Mouse (Mus musculus): ENCODE results near the gene Rnf220.

Rnf220 gene

GRCm38 (mm10) chr4:117380558-117380935, 116.3 kb downstream of the Rnf220 start:
- no peak for DNase-seq (ENCODE audit: low read depth, low spot score)

- no peak for DNase-seq (ENCODE audit: low read depth, low spot score)
These were observed 116.9 kb downstream of the Rnf220 start for GRCm38 (mm10) chr4:117379803-117380557.

GRCm38 (mm10) chr4:117374078-117374540, 122.7 kb downstream of the Rnf220 start:
- no peak for DNase-seq (ENCODE audit: low read depth, low spot score)

- no peak for DNase-seq (ENCODE audit: low read depth, low spot score)
These were observed 123.4 kb downstream of the Rnf220 start for GRCm38 (mm10) chr4:117373324-117374077.

GRCm38 (mm10) chr4:117371896-117372295, 125.0 kb downstream of the Rnf220 start:
- DNase-seq (ENCODE audit: low read depth, low spot score), result no peak

GRCm38 (mm10) chr4:117370354-117370753, 126.5 kb downstream of the Rnf220 start:
- no peak for DNase-seq (ENCODE audit: low read depth, low spot score)

GRCm38 (mm10) chr4:117369571-117369970, 127.3 kb downstream of the Rnf220 start:
- DNase-seq (ENCODE audit: low read depth, low spot score), result no peak

GRCm38 (mm10) chr4:117367365-117367764, 129.5 kb downstream of the Rnf220 start:
- DNase-seq (ENCODE audit: low read depth, low spot score), result no peak

- DNase-seq (ENCODE audit: low read depth, low spot score), result no peak
These were observed 134.8 kb downstream of the Rnf220 start for GRCm38 (mm10) chr4:117362085-117362484.

- no peak for DNase-seq (ENCODE audit: low read depth, low spot score)
These were observed 135.3 kb downstream of the Rnf220 start for GRCm38 (mm10) chr4:117361558-117361873.

GRCm38 (mm10) chr4:117360713-117361557, 135.9 kb downstream of the Rnf220 start:
- no peak for DNase-seq (ENCODE audit: low read depth, low spot score)

GRCm38 (mm10) chr4:117359803-117360382, 137.0 kb downstream of the Rnf220 start:
- DNase-seq (ENCODE audit: low read depth, low spot score), result no peak

- no peak for DNase-seq (ENCODE audit: low read depth, low spot score)
These were observed 138.9 kb downstream of the Rnf220 start for GRCm38 (mm10) chr4:117357917-117358316.

- DNase-seq (ENCODE audit: low read depth, low spot score), result no peak
These were observed 139.7 kb downstream of the Rnf220 start for GRCm38 (mm10) chr4:117357104-117357503.

GRCm38 (mm10) chr4:117356223-117356622, 140.6 kb downstream of the Rnf220 start:
- DNase-seq (ENCODE audit: low read depth, low spot score), result no peak

- no peak for DNase-seq (ENCODE audit: low read depth, low spot score)
These were observed 142.2 kb downstream of the Rnf220 start for GRCm38 (mm10) chr4:117354651-117355050.

- DNase-seq (ENCODE audit: low read depth, low spot score), result no peak
These were observed 143.9 kb downstream of the Rnf220 start for GRCm38 (mm10) chr4:117352957-117353356.

- no peak for DNase-seq (ENCODE audit: low read depth, low spot score)
These were observed 144.8 kb downstream of the Rnf220 start for GRCm38 (mm10) chr4:117352071-117352470.

GRCm38 (mm10) chr4:117350139-117350693, 146.6 kb downstream of the Rnf220 start:
- DNase-seq (ENCODE audit: low read depth, low spot score), result no peak

- DNase-seq (ENCODE audit: low read depth, low spot score), result no peak
These were observed 147.5 kb downstream of the Rnf220 start for GRCm38 (mm10) chr4:117349327-117349726.

GRCm38 (mm10) chr4:117346025-117346424, 150.8 kb downstream of the Rnf220 start:
- no peak for DNase-seq (ENCODE audit: low read depth, low spot score)

Data from retina, adult 2 months (tissue).